Mouse (Mus musculus): Measurements from ENCODE around the gene Ank3. TPM values are rescaled to one million over a fixed set of nuclear protein-coding genes. Genes with fewer than 3 reads are reported as not detected.
A peak's percentile ranks its signal among the peaks of the same experiment; 100 is the strongest.

The Ank3 gene
- polyA plus RNA-seq, 1 experiment: 23.3 TPM

DNA sequence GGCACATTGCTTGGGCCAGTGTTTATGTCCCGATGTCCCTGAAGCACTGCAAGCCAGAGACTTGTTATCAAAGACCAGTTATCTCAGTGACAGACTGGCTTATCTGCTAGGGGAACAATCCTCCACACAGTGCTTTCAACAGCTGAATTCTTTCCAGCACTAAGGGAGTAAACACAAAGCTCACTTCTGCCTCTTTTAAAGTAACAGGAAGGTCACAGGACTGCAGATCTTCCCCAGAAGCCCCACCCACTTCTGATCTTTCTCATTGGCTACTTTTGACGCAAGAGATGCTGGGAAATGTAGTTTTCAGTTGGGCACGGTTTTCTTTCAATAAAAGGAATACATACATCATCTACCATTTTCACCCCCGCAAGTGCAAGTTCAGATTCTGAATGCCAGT, 489.8 kb downstream of the Ank3 start:
- Histone ChIP-seq H3K4me3 (replicated peaks; ENCODE audit: extremely low read depth, low read depth, low read length) (peak overlapping the region; percentile 18), H3K4me1 (ENCODE audit: control insufficient read depth, insufficient read depth, low read length) (peaks cover 6% of the 10 kb centered on the region; the same call in 1 of the 2 replicates)
- peak; percentile 16 for DNase-seq
- no peak for TF ChIP-seq CTCF (IDR thresholded peaks at IDR 0.05; ENCODE audit: insufficient read depth, low read length)
- TF ChIP-seq POLR2A (IDR thresholded peaks at IDR 0.05; ENCODE audit: borderline replicate concordance, extremely low read depth, low read depth, low read length): no peak
- 15% methylated on average over 4 of the region's 4 CpGs for WGBS

- DNase-seq: no peak
- 12% methylated on average over 6 of the region's 6 CpGs for WGBS
Measured at GRCm38 (mm10) chr10:69889779-69890178, 491.2 kb downstream of the Ank3 start.

DNA sequence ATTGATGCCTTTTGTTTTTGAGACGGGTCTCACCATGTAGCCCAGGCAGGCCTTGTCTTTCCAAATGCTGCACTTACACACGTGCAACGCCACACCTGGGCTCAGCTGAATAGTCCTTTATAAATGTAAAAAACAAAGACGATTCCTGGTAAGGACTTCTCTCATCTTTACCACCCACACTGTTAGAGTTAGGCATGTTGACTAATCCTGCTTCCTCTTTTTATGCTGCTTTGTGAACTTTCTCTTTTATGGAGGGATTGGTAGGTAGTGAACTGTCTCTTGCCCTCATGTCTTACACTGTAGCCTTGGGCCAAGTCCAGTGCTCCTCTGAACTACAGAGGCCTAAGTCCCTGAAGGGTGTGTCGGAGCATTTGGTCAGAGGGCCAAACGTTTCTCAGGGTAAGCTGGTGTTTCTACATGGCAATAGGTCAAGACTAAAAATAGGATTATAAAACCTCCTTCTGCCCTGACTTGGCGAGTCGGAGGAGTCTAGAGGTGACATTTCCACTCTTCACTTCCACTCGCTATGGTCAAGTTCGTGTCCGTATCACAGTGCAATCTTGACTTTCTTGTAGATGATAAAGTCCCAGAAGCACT, 491.9 kb downstream of the Ank3 start:
- Histone ChIP-seq H3K4me1 (ENCODE audit: control insufficient read depth, insufficient read depth, low read length) (peaks cover 6% of the 10 kb centered on the region; the same call in 1 of the 2 replicates), H3K4me3 (replicated peaks; ENCODE audit: extremely low read depth, low read depth, low read length) (no peak overlapping the region)
- no peak for DNase-seq
- 80% methylated on average over 11 of the region's 11 CpGs for WGBS
- TF ChIP-seq CTCF (IDR thresholded peaks at IDR 0.05; ENCODE audit: insufficient read depth, low read length) (no peak), POLR2A (IDR thresholded peaks at IDR 0.05; ENCODE audit: borderline replicate concordance, extremely low read depth, low read depth, low read length) (no peak)

More at GRCm38 (mm10) chr10:69889779-69890178, 491.2 kb downstream of the Ank3 start:
- Histone ChIP-seq H3K4me1 (ENCODE audit: control insufficient read depth, insufficient read depth, low read length) (peaks cover 6% of the 10 kb centered on the region; the same call in 1 of the 2 replicates), H3K4me3 (replicated peaks; ENCODE audit: extremely low read depth, low read depth, low read length) (no peak overlapping the region)
- TF ChIP-seq POLR2A (IDR thresholded peaks at IDR 0.05; ENCODE audit: borderline replicate concordance, extremely low read depth, low read depth, low read length): no peak
- TF ChIP-seq CTCF (IDR thresholded peaks at IDR 0.05; ENCODE audit: insufficient read depth, low read length): 0 out of 2 replicates have a peak, but pooled peaks have one; percentile 20

GRCm38 (mm10) chr10:69892162-69892561, 493.6 kb downstream of the Ank3 start:
- 94% methylated on average over 18 of the region's 18 CpGs for WGBS
- TF ChIP-seq POLR2A (IDR thresholded peaks at IDR 0.05; ENCODE audit: borderline replicate concordance, extremely low read depth, low read depth, low read length) (no peak), CTCF (IDR thresholded peaks at IDR 0.05; ENCODE audit: insufficient read depth, low read length) (no peak)
- DNase-seq: no peak
- Histone ChIP-seq H3K4me1 (ENCODE audit: control insufficient read depth, insufficient read depth, low read length) (peaks cover 6% of the 10 kb centered on the region; the same call in 1 of the 2 replicates), H3K4me3 (replicated peaks; ENCODE audit: extremely low read depth, low read depth, low read length) (no peak overlapping the region)

GRCm38 (mm10) chr10:69895606-69896005, 497.0 kb downstream of the Ank3 start:
- Histone ChIP-seq H3K4me3 (replicated peaks; ENCODE audit: extremely low read depth, low read depth, low read length) (no peak overlapping the region), H3K4me1 (ENCODE audit: control insufficient read depth, insufficient read depth, low read length) (no peaks in the 10 kb centered on the region)
- WGBS: 54% methylated on average over 9 of the region's 9 CpGs
- DNase-seq: no peak
- TF ChIP-seq CTCF (IDR thresholded peaks at IDR 0.05; ENCODE audit: insufficient read depth, low read length) (no peak), POLR2A (IDR thresholded peaks at IDR 0.05; ENCODE audit: borderline replicate concordance, extremely low read depth, low read depth, low read length) (no peak)

DNA sequence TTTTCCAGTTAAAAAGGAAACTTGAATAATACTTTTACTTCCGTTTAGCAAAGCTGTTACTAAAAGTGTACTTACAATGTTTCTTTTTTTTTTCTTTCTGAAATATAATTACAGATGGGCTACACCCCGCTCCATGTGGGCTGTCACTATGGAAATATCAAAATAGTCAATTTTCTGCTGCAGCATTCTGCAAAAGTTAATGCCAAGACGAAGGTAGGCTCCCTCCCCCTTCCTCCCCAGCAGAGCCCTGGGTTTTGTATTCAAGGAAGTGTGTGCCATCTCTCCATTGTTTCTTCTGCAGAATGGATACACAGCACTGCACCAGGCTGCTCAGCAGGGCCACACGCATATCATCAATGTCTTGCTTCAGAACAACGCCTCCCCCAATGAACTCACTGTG, 499.4 kb downstream of the Ank3 start:
- no peak for TF ChIP-seq POLR2A (IDR thresholded peaks at IDR 0.05; ENCODE audit: borderline replicate concordance, extremely low read depth, low read depth, low read length)
- TF ChIP-seq CTCF (IDR thresholded peaks at IDR 0.05; ENCODE audit: insufficient read depth, low read length): no peak

GRCm38 (mm10) chr10:69898821-69899220, 500.2 kb downstream of the Ank3 start:
- TF ChIP-seq CTCF (IDR thresholded peaks at IDR 0.05; ENCODE audit: insufficient read depth, low read length) (no peak), POLR2A (IDR thresholded peaks at IDR 0.05; ENCODE audit: borderline replicate concordance, extremely low read depth, low read depth, low read length) (no peak)
- DNase-seq: no peak
- 86% methylated on average over 8 of the region's 8 CpGs for WGBS
- Histone ChIP-seq H3K4me3 (replicated peaks; ENCODE audit: extremely low read depth, low read depth, low read length) (no peak overlapping the region), H3K4me1 (ENCODE audit: control insufficient read depth, insufficient read depth, low read length) (no peaks in the 10 kb centered on the region)

More for the DNA sequence above, 499.4 kb downstream of the Ank3 start:
- no peaks in the 10 kb centered on the region for H3K4me1 ChIP-seq (ENCODE audit: control insufficient read depth, insufficient read depth, low read length)
- 59% methylated on average over 5 of the region's 5 CpGs for WGBS
- no peak overlapping the region for H3K4me3 ChIP-seq (replicated peaks; ENCODE audit: extremely low read depth, low read depth, low read length)
- DNase-seq: no peak

GRCm38 (mm10) chr10:69899788-69900187, 501.2 kb downstream of the Ank3 start:
- WGBS: 57% methylated on average over 3 of the region's 3 CpGs
- Histone ChIP-seq H3K4me3 (replicated peaks; ENCODE audit: extremely low read depth, low read depth, low read length) (no peak overlapping the region), H3K4me1 (ENCODE audit: control insufficient read depth, insufficient read depth, low read length) (no peaks in the 10 kb centered on the region)
- DNase-seq: no peak
- TF ChIP-seq CTCF (IDR thresholded peaks at IDR 0.05; ENCODE audit: insufficient read depth, low read length) (no peak), POLR2A (IDR thresholded peaks at IDR 0.05; ENCODE audit: borderline replicate concordance, extremely low read depth, low read depth, low read length) (no peak)

GRCm38 (mm10) chr10:69902024-69902423, 503.5 kb downstream of the Ank3 start:
- TF ChIP-seq POLR2A (IDR thresholded peaks at IDR 0.05; ENCODE audit: borderline replicate concordance, extremely low read depth, low read depth, low read length) (no peak), CTCF (IDR thresholded peaks at IDR 0.05; ENCODE audit: insufficient read depth, low read length) (no peak)
- Histone ChIP-seq H3K4me3 (replicated peaks; ENCODE audit: extremely low read depth, low read depth, low read length) (no peak overlapping the region), H3K4me1 (ENCODE audit: control insufficient read depth, insufficient read depth, low read length) (no peaks in the 10 kb centered on the region)
- DNase-seq: no peak
- WGBS: 85% methylated on average over 6 of the region's 6 CpGs

GRCm38 (mm10) chr10:69904321-69904720, 505.7 kb downstream of the Ank3 start:
- TF ChIP-seq CTCF (IDR thresholded peaks at IDR 0.05; ENCODE audit: insufficient read depth, low read length): no peak
- H3K4me1 ChIP-seq (ENCODE audit: control insufficient read depth, insufficient read depth, low read length): no peaks in the 10 kb centered on the region
- no peak for DNase-seq
- 32% methylated on average over 10 of the region's 10 CpGs for WGBS
- no peak overlapping the region for H3K4me3 ChIP-seq (replicated peaks; ENCODE audit: extremely low read depth, low read depth, low read length)

Data from lung, adult 2 months (tissue).